Mouse (Mus musculus) megakaryocyte-erythroid progenitor cell, adult 5-6 weeks (primary cell): ENCODE measurements around the gene Efhb. TPM values are rescaled to one million over a fixed set of nuclear protein-coding genes. Genes with fewer than 3 reads are reported as not detected.
A peak's percentile ranks its signal among the peaks of the same experiment; 100 is the strongest.

Source experiments
- ATAC-seq: replicated peaks from 2 replicates; pipeline ENCODE4 v1.8.0; 2016; ENCODE audit warnings: mild to moderate bottlenecking, inconsistent platforms; ENCODE audit not compliant: severe bottlenecking, poor library complexity, low FRiP score, low TSS enrichment
- total RNA-seq, 2 experiments: library from RNA; stranded (forward) in 1 of 2; stranded (reverse) in 1 of 2; fragments of 200-1000, 215-1000 nt in 1 of 2; fragments of >200 nt in 1 of 2; fragmentation: Nextera tagmentation in 1 of 2; gene quantifications; 2 replicates each; pipeline ENCODE4 v1.2.3; 2014 to 2017

The Efhb gene
- total RNA-seq (2014; fragmentation: Nextera tagmentation): not detected in 2 replicates
- total RNA-seq (2017): 0.11 TPM in 1 of 2 replicates, not detected in the other

DNA sequence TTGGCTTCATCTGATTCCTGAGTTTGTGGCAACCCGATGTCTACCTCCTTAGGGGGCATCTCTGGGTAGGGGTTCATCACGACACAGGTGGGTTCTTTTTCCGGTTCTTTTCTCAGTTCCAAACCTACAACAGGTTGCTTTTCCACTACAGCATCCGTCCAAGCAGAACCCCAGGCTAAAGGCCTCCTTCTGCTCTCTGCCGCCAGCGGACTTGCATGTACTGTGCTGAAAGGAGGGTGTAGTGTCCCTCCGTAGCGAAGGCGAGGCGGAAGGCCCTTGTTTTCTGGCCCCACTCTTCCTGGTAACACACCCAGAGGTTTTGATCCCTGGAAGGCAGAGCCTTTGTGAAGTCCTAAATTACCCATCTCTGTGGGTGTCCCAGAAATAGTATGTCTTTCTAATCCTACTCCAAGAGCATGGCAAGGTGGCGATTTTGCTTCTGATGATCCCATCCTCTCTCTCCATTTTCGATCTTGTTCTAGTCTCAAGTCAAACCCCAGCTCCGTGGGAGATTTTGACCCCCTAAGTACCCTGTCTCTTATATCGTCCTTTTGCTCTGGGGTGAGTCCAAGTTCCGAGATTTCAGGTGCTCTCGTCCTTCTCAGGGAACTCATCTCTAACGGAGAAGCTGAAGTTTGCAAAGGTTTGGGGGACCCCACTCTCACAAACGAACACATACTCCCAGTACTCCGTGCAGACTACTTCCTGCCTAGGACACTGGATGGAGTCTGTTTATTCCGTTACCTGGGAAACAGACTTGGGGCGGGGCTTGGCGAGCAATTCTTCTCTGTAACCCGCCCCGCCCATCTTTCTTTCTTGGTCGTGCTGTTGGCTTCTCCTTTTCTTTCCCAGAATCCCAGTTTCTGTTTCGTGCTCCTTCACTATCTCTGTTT is at the start of gene Efhb:
Efhb (minus strand) TSS at position 719 of the 893 bp plus-strand sequence.
- ATAC-seq: peak; percentile 94

DNA sequence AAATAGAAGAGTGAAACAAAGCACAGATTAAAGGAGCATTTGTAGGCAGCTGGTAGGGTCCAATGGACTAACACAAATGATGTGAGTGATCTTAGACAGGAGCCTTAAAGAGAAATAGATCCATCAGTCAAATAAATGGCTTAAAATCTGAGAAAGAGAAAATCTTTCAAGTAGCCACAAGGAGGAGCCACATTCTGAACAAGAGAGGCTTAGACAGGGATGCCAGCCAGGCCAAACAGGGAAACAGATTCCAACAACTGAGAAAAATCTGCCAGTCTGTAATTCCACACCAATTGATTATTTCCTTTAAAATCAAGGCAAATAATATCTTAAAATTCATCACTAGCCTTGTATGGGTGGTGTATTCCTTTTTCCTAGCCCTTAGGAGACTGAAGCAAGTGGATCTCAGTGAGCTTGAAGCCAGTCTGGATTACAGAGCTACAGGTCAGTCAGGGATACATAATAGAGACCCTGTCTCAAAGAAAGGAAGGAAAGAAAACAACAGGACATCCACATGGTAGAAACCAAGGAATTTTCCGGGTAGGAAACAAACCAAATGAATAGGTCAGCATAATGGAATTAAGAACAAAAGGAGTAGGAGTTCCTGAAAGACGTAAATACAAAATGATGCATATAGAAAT is 49.3 kb upstream of the Efhb start:
- peak; percentile 64; the same call in 1 of the 2 replicates for ATAC-seq

DNA sequence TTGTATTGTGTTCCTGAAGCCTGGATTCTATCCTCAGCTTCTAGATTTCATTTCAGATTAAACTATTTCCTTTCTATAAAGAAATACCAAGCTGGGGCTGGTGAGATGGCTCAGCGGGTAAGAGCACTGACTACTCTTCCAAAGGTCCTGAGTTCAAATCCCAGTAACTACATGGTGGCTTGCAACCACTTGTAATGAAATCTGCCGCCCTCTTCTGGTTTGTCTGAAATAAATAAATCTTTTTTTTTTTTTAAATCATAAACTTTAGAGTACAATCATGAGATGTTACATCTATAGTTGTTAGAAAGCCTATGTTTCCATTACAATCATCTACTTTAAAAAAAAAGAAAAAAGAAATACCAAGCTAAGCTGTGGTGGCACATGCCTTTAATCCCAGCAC is 39.8 kb upstream of the Efhb start:
- ATAC-seq: no peak

DNA sequence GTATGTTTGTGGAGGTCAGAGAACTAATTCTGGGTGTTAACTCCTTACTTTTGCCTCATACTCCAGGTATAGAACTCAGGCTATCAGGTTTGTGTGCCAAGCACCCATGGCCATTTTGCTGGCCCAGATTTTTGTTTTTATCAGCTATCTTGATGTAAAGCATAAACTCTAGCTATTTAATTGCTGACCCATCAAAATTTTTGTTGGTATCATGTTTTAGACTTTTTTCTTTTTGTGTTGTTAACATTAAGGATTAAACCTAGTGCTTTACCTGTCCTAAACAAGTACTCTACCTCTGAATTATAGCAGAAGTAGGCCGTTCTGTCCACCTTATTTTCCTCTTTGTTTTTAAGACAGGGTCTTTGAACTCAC is 25.9 kb upstream of the Efhb start:
- ATAC-seq: no peak

DNA sequence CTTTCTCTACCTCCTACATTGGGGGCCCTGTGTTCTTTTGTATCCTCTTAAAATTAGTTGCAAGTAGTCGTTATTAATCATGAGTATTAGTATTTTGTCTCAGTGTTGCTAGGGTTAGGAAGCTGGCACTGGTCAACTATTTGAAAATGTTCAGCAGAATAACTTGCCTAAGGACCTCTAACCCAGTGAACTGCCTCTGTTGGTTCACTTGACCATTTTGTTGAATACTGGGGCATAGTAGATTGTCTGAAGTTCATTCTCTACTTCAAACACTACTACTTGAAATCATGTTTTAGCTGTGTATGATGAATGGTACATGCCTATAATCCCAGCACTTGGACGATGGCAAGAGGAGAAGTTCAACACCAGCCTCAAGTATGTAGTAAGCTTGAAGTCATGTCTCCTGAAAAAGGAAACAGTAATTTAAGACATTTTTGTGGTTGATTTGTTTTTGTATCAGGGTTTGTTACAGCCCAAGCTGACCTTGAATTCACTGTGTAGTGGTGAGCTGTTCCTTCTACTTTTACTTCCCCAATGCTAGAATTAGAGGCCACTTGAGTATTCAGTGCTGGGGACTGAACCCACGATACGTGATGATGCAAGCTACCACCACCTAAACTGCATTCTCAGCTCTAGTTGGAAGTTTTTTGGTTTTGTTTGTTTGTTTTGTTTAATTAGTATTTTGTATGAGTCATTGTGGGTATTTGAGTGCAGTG is 25.3 kb upstream of the Efhb start:
- 0 out of 2 replicates have a peak, but pooled peaks have one; percentile 26 for ATAC-seq

DNA sequence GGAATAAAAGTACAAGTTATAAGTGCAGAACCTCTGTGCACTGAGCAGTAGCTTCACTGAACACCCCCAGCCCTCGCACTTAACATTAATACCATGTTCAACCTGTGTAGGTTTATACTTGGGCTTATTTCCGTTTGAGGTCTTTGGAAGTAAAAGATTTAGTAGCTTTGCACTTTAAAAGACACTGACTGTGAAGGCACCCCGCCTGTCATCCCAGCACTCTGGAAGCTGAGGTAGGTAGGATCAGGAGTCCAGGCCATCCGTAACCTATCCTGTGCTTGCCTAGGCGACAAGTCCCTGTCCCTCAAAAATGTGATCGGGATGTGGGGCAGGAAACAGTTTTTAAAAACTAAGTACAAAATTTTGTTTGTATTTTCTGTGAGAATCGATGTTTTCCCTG is 17.3 kb upstream of the Efhb start:
- no peak for ATAC-seq

DNA sequence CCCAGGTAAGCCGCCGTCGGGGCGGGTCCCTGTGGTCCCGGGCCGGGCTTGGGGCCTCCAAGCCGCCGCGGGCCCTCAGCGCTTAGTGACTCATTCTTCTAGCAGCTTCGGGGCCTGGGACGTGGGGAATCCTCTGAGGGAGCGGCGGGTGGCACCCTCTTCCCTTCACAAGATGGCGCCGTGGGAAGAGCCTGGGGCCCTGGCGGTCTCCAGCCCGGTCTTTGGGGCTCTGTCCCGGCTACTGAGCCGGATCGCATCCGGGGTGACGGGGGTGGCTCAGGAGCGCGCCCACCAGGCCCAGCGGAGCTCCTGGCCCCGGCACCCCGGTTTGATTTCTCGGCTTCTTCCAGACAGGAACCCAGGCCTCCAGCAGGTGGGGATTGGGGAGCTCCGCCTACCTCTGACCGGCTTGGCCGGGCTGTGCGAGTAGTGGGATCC is 16.5 kb upstream of the Efhb start:
- peak; percentile 25 for ATAC-seq

DNA sequence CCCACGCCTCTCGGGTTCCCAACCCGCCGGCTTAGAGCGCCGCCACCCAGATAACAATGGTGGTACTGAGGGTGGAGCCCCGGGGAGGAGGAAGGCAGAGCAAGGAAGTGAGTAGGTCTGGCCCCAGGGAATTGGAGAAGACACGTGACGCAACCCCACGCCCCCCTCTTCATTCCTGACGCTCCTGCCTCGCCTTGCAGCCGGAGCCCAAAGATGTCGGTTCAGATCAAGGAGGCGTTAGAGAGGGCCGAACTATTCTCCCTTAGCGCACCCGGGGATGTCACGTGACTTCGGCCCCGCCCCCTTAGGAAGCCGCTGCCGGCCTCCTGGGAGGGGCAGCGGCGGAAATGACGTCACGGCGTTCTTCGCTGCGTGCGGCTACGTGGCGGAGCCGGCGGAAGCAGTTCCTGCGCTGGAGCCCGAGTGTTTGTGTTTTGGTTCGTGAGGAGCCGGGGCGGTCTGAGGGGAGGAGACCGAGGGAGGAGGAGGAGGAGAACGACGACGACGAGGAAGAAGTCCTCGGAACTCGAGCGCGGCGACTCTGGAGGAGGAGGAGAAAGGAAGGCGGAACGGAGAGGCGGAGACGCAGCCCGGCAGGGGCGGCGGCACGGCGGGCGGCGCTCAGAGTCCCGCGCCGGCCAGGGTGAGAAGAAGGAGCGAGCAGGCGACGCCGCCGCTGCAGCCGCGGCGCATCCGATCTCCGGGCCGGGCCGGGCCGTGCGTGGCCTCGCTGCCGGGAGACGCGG is 15.9 kb upstream of the Efhb start, which contains the start of gene Rab5a:
Rab5a (plus strand) TSS at position 377 of the 746 bp plus-strand sequence.
- ATAC-seq: peak; percentile 95

DNA sequence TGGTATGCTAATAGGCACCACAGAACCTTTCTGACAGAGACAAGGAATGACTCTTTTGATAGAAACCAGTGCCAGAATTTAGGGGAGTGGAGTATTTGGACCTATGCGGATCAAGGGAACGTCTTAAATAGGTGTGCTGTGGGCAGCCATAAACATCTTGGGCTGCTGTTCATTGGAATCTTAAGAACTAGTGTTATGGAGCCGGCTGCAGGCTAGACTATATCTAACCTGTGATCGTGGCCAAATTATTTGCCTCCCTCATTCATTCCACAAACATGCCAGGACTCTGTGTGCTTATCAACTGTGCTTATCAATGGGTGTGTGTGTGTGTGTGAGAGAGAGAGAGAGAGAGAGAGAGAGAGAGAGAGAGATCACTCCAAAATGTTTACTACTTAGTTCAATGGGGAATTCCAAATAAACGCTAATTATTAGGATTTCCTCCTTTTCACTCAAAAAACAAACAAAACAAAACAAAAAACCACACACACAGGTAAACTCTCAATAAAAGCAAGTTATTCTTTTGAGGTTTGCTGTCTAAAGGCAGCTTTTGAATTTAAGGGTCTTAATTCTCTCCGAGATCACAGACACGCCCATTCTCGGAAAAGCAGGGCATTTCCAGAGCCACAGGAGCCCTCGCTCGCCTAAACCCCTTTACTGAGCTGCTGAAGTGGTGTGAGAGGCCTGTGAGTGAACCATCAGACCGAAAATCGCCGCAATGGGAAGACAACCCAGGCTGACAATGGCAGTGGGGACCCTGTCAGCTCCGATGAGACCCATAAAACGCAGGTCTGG is 15.1 kb upstream of the Efhb start:
- ATAC-seq: no peak

DNA sequence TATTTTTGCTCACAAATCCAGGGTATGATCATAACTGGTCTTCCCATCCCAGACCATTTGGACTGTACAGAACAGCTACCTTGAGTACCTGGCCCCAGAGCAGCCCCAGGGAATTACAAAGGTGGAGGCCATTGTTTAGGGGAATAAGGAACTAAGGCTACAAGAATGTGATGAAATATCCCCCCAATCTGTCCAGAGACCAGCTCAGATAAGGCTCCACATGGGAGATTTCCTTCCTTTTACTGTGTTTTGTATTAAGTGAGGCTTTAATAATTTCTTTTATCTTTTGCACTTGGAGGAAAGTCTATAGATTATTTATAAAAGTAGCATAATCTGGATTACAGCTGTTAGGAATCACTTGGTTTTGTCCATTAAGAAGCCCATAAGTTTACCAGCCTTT is 5.6 kb upstream of the Efhb start:
- ATAC-seq: no peak

DNA sequence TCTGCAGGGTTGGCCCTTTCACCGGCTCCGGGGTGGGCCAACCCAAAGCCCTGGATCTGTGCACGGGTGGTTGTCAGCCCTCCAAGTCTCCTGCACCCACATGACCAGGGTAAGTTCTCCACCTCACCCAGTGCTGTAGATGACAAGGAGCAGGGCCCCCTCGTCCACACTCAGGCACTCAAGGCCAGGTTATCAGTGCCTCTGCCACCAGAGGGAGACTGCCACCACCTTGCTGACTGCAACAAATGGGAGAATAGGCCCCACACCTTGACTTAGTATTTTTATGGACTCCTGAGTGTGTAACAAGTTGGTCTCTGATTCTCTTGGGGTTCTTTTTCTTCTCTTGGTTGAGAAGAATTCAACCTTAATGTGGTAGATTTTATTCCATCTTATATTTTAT is 2.4 kb upstream of the Efhb start:
- ATAC-seq: peak; percentile 72

DNA sequence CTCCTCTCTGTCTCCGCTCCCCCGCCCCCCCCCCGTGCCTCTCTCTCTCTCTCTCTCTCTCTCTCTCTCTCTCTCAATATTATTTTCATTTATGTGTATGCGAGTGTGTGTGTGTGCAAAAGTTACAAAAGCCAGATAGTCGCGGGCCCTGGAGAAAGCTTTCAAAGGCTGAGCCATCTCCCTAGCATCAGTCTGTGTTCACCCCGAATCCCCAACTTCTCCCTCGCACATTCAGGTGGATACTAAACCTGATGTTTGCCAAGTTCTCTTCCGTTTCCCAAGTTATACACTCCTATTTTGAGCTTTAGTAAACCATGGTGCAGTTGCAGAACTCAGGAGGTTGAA is 347 bp upstream of the Efhb start:
- no peak for ATAC-seq

DNA sequence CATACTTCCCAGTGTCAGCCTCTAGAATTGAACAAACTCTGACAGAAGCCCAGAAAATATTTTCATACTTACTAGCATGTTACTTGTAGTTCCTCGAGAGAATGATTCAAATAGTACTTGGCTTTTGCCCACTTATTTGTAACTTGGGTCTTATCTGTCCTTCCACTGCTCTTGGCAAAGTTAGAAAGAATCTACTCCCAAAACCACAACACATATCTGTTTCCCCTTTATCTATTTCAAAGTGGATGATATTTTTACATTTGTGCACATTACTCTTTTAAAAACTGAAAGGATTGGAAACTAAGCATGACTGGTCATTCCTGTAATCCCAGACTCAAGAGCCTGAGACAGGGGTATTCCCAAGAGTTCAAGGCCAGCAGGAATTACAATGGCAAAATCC is 6.4 kb downstream of the Efhb start:
- ATAC-seq: peak; percentile 50

DNA sequence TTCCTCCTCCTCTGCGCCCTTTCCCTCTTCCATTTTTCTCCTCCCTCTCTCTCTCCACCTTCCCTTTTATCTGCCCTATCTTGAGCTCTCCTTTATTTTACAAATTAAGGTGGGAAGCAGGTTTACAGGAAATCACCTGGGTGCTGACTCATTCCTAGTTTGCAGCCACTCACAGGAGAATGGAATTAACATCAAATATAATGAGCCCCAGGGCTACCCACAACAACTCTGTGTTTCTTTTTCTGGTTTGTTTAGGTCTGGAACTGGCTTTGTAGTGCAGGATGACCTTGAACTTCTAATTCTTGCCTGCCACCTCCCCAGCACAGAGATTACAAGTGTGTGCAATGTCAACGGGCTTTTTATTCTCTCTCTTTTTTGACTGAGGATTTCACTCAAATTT is 7.0 kb downstream of the Efhb start:
- no peak for ATAC-seq

DNA sequence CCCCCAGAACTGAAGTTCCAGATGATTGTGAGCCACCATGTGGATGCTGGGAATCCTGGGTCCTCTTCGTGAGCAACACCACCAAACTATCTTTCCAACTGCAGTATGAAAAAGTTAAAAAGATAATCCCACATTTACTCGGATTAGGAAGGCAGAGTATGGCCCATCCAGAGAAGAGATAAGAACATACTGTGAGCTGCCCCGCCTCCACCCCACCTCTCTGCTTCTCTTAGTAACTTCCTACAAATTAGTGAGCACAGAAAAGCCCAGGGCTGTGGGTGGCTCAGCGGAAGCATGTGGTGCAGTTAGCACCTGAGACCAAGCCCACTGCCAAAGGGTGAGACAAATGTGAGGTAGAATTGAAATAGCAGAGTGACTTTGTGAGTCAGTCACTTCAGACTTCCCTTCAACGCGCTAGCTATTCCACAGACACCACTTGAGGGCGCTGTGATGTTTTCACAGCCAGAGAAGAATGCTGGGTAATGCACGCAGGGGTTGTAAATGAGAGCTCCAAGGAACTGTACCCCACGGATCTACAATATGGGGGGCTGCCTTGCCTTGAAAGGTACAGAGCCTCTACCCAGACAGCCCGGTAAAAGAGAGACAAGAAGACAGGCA is 60.3 kb downstream of the Efhb start:
- ATAC-seq: peak; percentile 88

DNA sequence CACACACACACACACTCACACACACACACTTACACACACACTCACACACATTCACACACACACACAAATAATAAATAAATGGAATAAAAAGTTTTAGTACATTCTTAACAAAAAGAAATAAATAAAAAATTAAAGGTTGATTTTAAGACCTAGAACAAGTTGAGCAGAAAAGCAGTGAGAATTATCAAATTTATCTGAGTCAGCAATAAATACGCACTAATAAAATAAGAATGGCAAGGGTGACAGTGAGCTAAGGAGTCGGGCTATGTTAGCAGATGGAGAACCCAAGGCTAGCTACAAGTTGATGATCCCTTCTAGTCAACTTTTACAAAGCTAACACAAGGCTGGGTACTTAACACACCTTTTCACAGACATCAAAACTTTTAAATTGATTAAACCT is 69.9 kb downstream of the Efhb start:
- no peak for ATAC-seq

DNA sequence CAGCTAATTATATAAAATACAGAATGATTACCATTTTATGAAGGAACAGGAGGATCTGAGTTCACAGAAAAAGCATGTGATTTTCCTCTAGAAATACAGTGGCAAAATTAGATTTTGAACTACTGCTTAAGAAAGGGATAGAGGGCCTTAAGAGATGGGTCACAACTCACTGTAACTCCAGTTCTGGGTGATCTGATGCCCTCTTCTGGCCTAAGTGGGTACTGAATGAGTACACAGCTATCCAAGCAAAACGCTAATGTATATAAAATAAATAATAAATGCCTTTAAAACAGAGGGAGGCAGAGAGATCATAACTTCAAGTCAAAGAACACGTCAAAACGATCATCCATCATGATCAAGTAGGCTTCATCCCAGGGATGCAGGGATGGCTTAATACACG is 73.6 kb downstream of the Efhb start:
- peak; percentile 87 for ATAC-seq
